Mouse (Mus musculus) heart, embryonic 14.5 days (tissue): ENCODE measurements at regions not wholly inside any gene's neighbourhood (a gene's known extent, or its start where the extent isn't known, plus 50 kb on each side); places are given as distances from the start of the nearest gene placed in this dataset.

ENCODE experiments used
- ATAC-seq: fragments of 200-750 bp; cut with Nextera tagmentation; 2 replicates; pipeline ENCODE4 v1.8.0; 2017; ENCODE audit warnings: low read depth, moderate TSS enrichment; ENCODE audit not compliant: insufficient number of reproducible peaks, insufficient read depth, low FRiP score
- H3K27ac ChIP-seq, 2 experiments: fragments of 200-500 bp in 1 of 2; fragments of 300-500 bp in 1 of 2; sonication (generic) in 1 of 2; replicated peaks in 1 of 2; 2 replicates each; pipeline ENCODE4 v1.5.1; 2012 to 2014; ENCODE audit warnings: low read depth in 2 of 2, low read length in 2 of 2, control low read depth in 1 of 2, mild to moderate bottlenecking in 1 of 2, mixed read lengths in 1 of 2; ENCODE audit not compliant: control insufficient read depth in 1 of 2, insufficient read depth in 1 of 2
- H3K27me3 ChIP-seq: fragments of 300-500 bp; sonication (generic); 2 replicates; pipeline ENCODE4 v1.6.1; 2014; ENCODE audit warnings: mild to moderate bottlenecking, low read length, control low read depth; ENCODE audit not compliant: control insufficient read depth, insufficient read depth
- H3K36me3 ChIP-seq: fragments of 300-500 bp; sonication (generic); 2 replicates; pipeline ENCODE4 v1.6.1; 2014; ENCODE audit warnings: mild to moderate bottlenecking, control low read depth, low read length, mixed read lengths; ENCODE audit not compliant: control insufficient read depth, insufficient read depth
- H3K4me1 ChIP-seq, 2 experiments: fragments of 200-500 bp in 1 of 2; fragments of 300-500 bp in 1 of 2; sonication (generic) in 1 of 2; 2 replicates each; pipeline ENCODE4 v1.6.1; 2012 to 2014; ENCODE audit warnings: low read length in 2 of 2, control low read depth in 1 of 2, mixed read lengths in 1 of 2; ENCODE audit not compliant: control insufficient read depth in 2 of 2, insufficient read depth in 2 of 2
- H3K4me2 ChIP-seq: fragments of 300-500 bp; sonication (generic); 2 replicates; pipeline ENCODE4 v1.6.1; 2014; ENCODE audit warnings: mild to moderate bottlenecking, low read length
- H3K4me3 ChIP-seq, 2 experiments: fragments of 200-500 bp in 1 of 2; fragments of 300-500 bp in 1 of 2; sonication (generic) in 1 of 2; 2 replicates each; pipeline ENCODE4 v1.5.1; 2012 to 2014; ENCODE audit warnings: low read length in 2 of 2, mild to moderate bottlenecking in 2 of 2, control low read depth in 1 of 2, low read depth in 1 of 2, moderate library complexity in 1 of 2; ENCODE audit not compliant: control insufficient read depth in 1 of 2, insufficient read depth in 1 of 2
- H3K9ac ChIP-seq: fragments of 300-500 bp; sonication (generic); 2 replicates; pipeline ENCODE4 v1.6.1; 2014; ENCODE audit warnings: mild to moderate bottlenecking, low read length
- H3K9me3 ChIP-seq: fragments of 300-500 bp; sonication (generic); 2 replicates; pipeline ENCODE4 v1.6.1; 2016; ENCODE audit warnings: low read length, control low read depth; ENCODE audit not compliant: control insufficient read depth
- WGBS: fragments of 180-500 bp; shearing (Covaris S2); extraction: QIAGEN DNeasy Blood & Tissue Kit; methylation state at CpG from one replicate; pipeline ENCODE4 v1.1.7; 2014; 5-methylcytosine and 5-hydroxymethylcytosine counted together

DNA sequence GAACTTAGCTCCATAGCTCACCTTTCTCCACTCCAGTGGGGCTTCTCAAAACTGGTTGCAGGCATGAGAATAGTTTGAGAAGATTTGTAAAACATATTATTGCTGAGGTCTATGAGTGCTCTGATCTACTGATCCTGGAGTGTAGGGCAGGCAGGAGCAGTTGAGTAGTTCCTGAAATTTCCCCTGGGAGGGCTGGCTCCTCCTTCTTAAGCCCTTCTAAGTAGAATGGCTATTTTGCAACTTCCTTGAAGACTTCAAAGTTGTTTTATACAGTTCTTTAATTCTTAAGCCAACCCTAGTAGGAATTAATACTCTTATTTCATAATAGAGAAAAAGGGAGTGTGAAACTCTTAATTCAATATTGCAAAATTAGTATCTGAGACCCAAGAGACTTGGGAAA is 133.3 kb downstream of the Ptger3 start:
- Histone ChIP-seq H3K4me1 (no peaks in the 10 kb centered on the region), H3K4me2 (no peak overlapping the region), H3K9ac (no peak overlapping the region), H3K4me3 (no peak overlapping the region), H3K27me3 (no peaks in the 10 kb centered on the region), H3K27ac (no peak overlapping the region), H3K36me3 (no peaks in the 10 kb centered on the region), H3K9me3 (no peaks in the 10 kb centered on the region)
- no peak for ATAC-seq

DNA sequence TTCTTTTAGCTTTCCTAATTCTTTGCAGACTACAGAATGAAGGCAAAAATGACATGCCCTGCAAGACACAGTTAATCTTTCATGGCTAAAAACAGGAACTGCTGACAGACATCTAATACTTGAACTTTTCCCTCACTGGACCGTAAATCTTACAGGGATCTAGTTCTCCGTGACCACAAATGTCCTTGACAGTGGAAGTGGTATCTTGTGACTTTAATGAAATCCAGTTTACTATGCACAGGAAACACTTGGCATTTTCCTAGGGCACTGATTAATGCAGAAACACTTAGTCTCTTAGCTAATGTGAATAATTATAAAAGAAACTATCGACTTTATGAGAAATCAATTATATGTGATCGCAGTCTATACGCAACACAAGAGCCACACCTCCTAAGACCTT is 131.8 kb downstream of the Ptger3 start:
- H3K4me2 ChIP-seq: no peak overlapping the region
- H3K4me3 ChIP-seq: no peak overlapping the region
- H3K9ac ChIP-seq: no peak overlapping the region
- no peaks in the 10 kb centered on the region for H3K36me3 ChIP-seq
- ATAC-seq: no peak
- no peaks in the 10 kb centered on the region for H3K27me3 ChIP-seq
- 77% methylated on average over 5 of the region's 5 CpGs for WGBS
- H3K9me3 ChIP-seq: no peaks in the 10 kb centered on the region
- H3K4me1 ChIP-seq: no peaks in the 10 kb centered on the region
- H3K27ac ChIP-seq: no peak overlapping the region

DNA sequence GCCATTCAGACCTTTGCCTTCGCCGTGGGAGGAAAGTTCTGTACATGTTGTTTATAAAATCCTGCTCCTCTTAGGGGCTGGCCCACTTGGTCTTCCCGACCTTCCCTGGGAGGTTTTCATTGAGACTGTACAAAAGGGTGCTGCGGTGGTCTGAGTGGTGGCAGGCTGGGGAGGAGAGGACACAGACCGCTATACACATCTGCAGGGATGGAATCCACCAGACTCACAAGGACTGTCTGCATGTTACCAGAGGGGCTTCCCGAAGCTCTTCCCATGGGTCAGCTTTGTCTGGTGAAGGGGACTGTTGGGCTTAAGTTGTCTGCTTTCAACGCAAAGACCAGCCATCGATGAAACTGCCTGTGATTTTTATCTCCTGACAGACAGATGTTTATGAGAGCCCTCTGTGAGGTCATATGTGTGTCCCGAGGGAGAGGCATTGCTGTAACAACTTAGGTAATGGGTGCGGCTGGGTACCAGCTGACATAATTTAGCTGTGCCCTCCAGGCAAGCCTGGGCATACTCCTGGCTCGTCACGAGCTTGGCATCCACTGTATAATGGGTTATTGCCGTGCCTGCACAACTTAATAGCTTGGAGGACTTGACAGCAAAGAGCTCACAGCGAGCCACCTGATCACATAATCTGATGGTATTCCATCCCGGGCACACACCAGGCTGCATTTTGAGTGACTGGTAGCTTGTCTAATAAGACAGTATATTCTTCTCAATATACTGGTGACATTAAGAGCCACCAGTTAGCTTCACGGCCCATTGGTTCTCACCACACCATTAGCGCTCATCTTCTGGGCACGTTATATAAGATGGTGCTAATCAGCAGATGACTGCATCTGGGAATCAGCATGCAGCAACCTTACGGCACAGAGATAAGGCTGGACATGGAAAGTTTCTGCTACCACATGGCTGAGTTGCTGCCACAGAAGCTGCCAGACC is 128.7 kb downstream of the Ptger3 start:
- H3K9me3 ChIP-seq: no peaks in the 10 kb centered on the region
- no peak overlapping the region for H3K4me2 ChIP-seq
- H3K9ac ChIP-seq: no peak overlapping the region
- H3K36me3 ChIP-seq: no peaks in the 10 kb centered on the region
- no peaks in the 10 kb centered on the region for H3K4me1 ChIP-seq
- H3K27ac ChIP-seq: no peak overlapping the region
- no peak for ATAC-seq
- no peaks in the 10 kb centered on the region for H3K27me3 ChIP-seq
- no peak overlapping the region for H3K4me3 ChIP-seq
- WGBS: 73% methylated on average over 19 of the region's 19 CpGs
